Mouse (Mus musculus): Measurements from ENCODE around the gene Rtn4.
"Not testable (repeated sequence)": the region's sequence is repeated elsewhere in the genome, so short reads cannot be mapped to it uniquely, and the experiment has no call there.

Rtn4 gene

DNA sequence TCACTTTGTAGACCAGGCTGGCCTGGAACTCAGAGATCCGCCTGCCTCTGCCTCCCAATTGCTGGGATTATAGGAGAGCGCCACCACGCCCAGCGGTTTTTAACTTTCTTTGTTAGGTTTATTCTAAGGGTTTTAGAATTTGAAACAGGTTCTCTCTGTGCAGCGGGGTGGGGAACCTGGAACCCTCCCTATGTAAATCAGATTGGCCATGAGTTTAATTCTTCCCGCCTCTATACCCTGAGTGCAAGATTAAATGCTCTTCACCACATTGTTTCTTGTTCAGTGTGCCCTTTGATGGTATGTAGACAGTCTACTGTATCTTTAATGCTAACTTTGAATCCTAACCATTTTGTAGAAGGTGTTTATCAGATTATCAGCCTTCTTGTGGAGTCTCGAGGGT lies 21.4 kb downstream of the Rtn4 start:
- no peak for DNase-seq (ENCODE audit: low read depth, low spot score)

DNA sequence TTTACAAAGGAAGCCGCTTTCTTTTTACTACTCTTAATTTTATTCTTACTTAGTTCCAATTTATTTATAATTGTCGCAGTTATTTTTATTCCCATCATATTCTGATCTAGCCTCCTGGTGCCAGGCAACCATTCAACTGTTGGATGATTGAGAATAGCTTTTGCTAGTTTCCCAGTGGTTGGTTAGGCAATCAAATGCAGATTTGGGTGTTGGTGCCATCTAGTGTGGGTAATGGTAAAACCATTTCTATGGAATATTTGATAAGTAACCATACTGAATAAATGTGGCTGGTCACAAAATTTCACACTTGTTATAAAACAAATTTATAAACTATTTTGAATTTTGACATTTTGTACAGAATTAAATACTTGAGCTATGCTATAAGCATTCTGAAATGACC lies 22.0 kb downstream of the Rtn4 start:
- DNase-seq (ENCODE audit: low read depth, low spot score), result peak; percentile 54

DNA sequence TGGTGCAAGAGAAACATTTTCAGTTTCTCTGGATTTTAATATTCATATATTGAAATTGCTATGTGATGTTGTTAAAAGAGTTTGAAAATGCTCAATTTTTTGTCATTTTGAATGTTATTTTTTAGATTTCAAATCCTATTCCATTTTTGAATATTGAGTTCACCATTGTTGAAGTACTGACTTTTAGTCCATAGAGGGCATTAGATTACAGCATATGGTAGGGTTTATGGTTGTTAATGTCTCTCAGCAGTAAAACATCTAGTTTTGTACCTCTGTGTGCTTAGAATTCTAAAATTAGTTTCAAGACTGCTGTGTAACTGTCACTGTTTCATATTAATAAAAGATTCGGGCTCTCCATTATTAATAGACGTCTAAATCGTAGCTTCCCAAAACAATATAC lies 22.8 kb downstream of the Rtn4 start:
- DNase-seq (ENCODE audit: low read depth, low spot score), result no peak

DNA sequence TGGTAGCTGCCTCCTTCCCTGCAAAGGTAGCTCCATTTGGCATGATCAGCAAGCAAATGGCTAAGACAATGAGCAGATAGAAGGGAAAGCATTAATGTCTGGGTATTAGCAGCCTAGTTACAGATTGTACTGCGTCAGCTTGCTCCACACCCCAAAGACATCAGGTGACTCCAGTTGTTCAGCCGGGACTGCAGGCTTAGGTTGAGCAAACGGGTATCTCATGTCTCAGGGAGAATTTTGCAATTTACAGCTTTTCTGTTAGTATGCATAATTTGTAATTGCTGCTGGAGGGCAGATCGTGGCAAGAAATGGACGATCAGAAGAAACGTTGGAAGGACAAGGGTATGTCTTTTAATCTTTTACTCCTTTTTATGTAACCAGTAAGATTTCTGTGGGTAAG lies 25.8 kb downstream of the Rtn4 start:
- peak; percentile 13 for DNase-seq (ENCODE audit: low read depth, low spot score)

DNA sequence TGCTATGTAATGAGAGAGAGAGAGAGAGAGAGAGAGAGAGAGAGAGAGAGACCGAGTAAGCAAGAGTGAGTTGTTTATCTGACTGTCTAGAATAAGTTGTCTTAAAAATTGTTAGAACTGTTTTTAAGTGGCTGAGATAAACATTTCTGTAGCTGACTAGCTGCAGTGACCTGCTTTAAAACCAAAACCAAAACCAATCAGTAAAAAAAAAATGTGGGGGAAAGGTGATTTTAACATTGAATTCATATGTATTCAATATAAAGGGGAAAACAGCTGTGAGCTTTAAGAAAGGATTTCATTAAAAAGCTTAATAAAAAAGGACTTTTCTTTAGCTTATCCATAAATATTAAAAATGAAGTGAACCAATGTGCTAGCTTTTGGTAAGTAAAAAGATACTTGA lies 26.9 kb downstream of the Rtn4 start:
- DNase-seq (ENCODE audit: low read depth, low spot score), result no peak

DNA sequence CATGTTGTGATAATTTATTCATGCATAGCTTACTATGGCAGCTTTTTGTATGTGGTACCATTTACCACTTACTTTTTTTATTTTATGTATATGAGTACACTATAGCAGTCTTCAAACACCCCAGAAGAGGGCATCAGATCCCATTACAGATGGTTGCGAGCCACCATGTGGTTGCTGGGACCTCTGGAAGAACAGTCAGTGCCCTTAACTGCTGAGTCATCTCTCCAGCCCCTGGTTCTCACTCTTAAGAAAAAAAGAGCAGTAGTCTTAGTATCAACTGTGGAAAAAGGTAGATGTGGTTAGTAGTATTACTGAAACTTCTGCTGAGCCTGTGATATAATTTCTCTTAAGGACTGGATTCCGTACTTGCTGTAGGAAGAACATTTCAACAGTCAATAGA lies 31.5 kb downstream of the Rtn4 start:
- no peak for DNase-seq (ENCODE audit: low read depth, low spot score)

DNA sequence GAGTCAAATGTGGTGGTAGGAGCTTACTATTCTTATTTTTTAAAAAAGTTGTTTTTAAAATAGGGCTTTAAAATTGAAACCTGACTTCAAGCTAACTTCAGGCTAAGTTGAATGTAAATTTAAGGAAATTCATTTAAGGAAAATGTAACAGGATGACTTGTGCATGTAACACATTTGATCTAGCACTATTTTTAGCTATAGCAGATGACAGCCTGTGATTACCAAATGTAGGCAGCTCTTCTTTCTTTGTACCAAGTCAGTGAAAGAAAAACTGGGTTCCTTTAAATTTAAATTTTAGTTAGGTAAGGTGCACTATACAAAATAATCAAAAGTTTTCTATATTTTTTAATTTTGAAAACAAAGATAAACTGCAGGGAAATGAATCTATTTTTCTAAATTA lies 32.4 kb downstream of the Rtn4 start:
- no peak for DNase-seq (ENCODE audit: low read depth, low spot score)

DNA sequence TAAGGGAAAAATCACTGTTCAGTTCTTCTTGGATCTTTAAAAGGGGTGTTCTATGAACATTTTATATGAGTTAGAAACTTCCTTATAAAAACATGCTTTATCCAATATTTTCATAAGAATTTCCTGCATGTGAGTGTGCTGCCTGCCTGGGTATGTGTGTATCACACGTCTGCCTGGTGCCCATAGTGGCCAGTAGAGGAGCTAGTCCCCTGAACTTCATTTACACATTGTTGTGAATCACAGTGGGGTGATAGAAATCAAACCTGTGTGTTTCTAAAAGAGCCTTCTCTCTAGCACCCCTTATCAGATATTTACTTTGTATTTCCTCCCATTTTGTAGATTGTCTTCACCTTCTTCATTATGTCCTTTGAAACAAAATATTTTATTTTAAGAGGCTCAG lies 32.9 kb downstream of the Rtn4 start:
- DNase-seq (ENCODE audit: low read depth, low spot score), result no peak

DNA sequence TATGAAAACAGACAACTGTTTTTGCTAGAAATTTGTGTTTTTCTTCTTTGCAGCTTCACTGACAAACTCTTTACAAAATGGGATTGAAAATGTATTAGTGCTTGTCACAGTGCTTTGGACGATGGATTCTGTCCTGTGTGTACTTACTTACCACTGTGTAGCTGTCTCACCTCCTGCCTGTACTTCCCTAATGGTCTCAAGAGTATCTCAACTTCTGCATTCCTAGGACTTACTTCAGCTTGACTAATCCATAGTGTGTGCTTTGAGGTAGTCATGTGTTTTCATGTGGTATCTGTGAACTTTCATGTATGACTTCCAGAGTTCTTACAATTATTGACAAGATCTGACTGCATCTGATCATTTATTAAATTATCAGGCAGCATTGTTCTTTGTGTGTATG lies 35.2 kb downstream of the Rtn4 start:
- DNase-seq (ENCODE audit: low read depth, low spot score), result no peak

DNA sequence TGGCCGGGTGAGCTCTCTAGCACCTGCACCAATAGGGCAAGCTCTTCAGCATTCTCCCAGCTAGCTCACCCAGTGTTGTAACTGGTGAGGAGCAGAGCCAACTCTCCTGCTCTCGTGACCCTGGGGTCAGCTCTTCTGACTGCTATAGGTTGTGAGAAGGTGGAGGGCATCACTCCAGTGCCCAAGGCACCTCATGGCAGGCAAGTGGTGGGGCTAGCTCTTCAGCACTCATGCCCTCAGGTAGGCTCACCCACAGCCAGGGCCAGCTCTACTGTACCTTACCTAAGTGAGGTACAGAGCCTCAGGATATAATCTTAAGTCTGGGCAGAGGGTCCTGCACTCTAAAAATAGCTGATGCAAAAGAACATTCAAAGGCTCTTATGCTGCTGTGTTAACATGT lies 47.0 kb downstream of the Rtn4 start:
- DNase-seq (ENCODE audit: low read depth, low spot score), result no peak

DNA sequence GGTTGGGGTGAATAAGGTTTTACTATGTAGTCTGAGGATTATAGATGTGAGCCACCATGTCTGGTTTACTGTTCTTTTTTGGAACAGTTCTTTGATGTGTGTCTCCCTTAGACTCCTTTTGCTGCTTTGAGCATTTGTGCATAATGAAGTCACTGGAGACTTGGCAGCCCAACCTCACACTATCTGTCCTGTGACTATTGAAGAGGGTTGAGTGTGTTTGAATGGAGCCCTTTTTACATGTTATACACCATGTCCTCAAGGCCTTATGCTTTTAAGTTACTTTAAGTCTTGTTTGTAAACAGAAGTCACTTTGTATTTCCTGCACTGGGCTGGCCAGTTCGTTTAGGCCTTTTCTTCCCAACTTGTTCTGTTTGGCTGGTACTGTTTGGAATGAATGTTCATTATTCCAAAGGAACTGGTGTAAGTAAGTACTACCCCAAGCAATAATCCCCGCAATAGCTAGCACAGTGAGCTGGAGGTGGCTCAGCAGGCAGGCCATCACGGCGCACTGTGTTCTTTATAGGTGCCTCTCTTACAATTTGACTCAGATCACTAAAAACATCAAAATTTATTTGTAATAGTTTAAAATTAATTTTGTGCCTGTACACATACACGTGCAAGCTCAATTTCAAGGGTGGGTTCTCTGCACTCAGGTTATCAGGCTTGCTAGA lies 52.1 kb downstream of the Rtn4 start:
- DNase-seq (ENCODE audit: low read depth, low spot score), result no peak

DNA sequence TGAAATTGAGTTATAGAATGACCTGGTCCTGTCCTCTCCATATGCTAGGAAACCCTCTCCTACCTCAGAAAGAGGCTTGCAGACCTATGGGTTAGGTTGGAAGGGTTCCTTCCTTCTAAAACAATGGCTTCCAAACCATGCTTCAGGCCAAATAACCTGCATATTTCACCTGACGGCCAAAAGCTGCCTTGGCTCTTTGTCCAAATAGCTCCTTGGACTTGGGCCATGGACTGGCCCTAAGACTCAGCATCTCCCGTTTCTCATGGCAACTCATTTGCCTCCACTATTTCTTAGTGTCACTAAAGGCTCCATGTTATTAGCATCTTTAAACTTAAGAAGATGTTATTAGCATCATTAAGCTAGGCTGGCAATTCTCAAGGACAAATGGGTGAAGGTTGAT lies 52.8 kb downstream of the Rtn4 start:
- no peak for DNase-seq (ENCODE audit: low read depth, low spot score)

DNA sequence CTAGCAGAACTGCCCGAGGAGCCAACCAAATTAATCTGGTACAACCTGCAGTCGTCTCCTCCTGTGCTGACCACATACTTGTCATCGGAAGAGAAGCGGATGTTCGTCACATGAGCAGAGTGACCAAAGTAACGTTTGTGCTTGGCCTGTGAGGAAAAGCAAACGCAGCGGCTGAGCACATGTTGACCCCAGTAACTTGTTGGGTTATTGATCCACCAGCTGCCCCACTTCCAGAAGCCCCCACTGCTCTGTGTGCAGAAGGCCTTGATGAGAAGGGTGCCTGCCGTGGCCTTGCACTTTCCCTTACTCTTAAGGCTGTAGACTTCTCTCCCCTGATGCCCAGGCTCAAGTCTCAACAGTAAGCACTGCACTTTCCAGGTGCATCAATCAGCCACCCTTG lies 53.5 kb downstream of the Rtn4 start:
- no peak for DNase-seq (ENCODE audit: low read depth, low spot score)

DNA sequence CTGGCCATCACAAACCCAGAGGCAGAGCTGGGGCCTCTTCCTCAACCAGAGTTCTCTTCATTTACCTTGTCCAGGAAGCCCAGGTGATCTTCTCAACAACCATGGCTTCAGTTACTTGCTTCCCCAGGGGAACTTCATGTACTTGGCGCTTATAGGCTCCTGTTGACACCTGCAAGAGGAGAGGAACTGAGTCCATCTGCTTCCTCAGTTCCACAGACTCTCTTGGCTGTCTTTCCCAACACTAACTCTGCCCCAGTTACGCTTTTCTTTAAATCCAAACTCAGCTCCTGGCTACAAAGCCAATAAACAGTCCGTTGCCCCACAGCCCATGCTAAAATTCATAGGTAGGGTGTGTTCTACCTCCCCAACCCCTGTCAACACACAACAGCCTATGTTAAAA lies 54.6 kb downstream of the Rtn4 start:
- no peak for DNase-seq (ENCODE audit: low read depth, low spot score)

DNA sequence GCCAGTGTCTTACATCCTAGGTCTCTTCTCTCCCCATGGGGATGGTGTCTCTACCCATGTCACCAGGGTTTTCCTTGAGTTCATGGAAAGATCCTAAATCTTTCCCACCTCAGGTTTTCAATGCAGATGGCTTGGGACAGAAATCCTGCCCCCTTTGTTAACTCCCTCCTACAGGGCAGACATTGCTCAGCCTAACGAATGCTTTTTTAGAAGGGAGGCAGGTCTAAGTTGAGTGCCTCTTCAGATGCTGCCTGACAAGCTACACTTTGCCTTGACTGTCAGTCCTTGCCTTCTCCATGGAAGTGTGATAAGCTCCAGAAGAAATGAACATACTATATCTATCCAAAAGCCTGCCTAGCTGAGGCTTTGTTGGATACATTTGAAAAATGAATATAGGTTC lies 55.1 kb downstream of the Rtn4 start:
- no peak for DNase-seq (ENCODE audit: low read depth, low spot score)

DNA sequence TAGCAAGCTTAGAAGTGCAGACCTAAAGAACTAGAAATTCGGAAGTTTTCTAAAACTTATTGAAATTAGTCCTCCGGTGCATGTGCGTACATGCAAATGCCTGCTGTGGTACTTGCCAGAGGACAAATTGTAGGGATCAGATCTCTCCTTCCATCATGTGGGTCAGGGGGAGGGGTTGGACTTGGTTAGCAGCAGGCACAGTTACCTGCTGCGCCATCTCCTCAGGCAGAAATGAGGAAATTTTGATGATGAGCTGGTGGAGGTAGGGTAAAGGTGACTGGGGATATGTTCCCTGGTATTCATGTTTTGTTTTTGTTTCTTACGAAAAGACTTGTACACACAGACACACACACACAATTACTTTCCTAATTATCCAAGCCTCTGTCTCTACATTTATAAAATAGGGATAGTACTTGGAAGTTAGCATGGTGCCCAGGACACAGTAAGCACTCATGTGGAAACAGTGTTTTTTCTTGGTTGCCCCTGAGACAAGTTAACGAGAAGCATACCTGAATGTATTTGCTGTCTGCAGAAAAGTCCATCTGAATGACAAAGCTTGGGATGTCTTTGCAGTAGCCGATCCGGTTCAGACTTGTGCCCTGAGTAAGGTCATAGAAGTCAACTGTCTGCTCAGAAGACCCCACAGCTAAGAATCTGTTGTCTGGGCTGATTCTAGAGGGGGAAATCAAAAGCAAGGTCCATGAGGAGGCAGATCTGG lies 56.2 kb downstream of the Rtn4 start:
- no peak for DNase-seq (ENCODE audit: low read depth, low spot score)

DNA sequence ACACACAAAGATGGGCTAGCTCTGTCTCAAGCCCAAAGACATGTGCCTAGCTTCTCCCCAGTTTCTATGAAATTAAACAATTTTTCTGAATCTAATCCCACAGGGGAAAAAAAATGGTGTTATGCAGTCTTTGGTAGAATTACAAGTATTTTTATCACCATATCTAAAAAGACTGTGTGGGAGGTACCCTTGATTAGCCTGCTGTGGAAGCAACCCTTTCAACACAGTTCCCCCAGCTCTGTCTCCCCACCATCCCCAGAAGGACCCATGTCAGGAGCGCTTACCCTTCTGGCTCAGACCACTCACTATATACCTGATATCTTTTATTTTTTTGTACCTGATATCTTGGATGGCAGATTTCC lies 56.7 kb downstream of the Rtn4 start:
- DNase-seq (ENCODE audit: low read depth, low spot score), result no peak

DNA sequence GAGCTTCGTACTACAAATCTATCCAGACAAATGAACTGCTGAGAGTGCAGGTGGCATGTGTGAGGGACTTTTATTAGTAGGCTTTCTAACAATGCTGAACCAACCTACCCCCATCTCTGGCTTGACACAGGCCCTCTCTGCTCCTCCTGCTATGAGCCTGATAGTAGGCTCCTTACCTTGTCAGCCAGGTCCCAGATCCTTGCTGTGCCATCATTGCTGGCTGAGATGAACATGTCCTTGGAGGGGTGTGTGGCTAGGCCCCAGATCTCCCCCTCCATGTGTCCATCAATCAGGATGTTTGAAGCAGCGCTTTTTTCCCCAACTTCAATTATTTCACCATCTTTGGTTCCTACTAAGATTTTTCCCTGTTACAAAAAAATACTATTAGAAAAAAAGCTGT lies 58.3 kb downstream of the Rtn4 start:
- DNase-seq (ENCODE audit: low read depth, low spot score), result no peak

DNA sequence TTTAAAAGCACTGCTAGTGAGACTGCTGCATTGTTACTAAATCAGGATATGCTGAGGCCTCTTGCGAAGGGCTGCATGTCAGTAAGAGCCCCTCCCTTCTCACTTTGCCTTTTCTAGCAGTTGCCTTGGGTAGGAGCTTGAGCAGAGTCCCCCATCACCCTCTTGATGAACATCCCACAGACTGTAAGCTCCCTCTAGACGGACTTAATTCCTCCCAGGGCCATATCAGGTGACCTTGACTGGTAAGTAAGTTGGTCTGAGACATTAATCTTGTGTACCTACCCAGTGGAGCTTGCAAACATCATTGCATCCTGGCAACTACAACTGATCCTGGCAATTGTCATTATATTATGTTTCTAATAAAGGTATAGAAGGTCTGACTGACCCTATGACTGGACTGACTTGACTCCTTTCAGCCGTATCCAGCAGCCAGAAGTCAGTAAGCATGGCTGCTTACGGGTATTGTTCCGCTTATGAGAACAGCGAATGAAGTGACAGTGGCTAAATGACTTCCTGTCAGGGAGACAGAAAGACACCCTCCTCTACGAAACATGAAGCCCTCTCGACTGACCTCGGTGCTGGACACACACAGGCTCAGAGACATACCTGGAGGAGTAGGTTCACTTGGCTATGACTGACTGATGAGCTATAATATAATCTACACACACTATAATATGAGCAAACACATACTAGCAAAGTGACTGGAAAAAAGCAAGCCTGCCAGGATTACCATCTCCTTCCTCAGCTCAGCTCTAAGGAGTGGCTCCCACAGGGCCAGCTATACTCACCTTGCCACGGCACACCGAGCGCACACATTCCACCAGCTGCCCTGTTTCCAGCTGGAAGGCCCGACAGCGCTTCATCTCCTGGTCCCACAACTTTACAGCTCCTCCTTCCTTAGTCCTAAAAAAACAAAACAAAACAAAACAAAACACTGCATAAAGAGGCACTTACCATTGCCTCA lies 59.2 kb downstream of the Rtn4 start:
- no peak for DNase-seq (ENCODE audit: low read depth, low spot score)

DNA sequence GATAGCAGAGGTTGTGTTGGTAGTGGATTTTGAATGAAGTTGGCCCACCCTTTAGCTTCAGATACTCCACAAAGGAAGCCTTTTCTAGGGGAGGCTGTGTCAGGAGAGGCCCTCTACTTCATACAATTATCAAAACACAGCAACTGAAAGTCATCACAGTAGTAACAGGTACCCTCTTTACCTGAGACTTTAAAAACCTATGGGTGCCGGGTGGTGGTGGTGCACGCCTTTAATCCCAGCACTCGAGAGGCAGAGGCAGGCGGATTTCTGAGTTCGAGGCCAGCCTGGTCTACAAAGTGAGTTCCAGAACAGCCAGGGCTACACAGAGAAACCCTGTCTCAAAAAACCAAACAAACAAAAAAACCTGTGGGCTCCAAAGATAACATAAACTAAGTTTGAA lies 63.3 kb downstream of the Rtn4 start:
- DNase-seq (ENCODE audit: low read depth, low spot score), result not testable (repeated sequence)

DNA sequence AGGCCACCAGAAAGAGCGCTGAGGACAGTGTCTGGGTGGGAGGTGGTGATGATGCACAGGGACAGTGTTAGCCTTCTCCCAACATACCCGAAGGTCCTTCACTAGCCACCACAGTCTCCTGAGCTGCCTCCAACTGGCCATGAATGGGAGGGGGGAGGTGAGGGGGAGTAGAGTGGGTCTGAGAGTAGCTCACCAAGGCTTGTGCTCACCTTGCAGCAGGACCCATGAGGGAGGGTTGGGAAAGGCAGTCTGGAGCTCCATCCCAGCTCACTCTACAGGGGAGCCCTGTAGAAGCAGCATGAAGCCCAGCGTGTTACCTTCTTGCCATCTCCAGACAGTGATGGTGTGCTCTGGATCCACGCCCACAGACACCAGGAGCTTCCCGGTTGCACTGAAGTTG lies 65.9 kb downstream of the Rtn4 start:
- DNase-seq (ENCODE audit: low read depth, low spot score), result no peak

DNA sequence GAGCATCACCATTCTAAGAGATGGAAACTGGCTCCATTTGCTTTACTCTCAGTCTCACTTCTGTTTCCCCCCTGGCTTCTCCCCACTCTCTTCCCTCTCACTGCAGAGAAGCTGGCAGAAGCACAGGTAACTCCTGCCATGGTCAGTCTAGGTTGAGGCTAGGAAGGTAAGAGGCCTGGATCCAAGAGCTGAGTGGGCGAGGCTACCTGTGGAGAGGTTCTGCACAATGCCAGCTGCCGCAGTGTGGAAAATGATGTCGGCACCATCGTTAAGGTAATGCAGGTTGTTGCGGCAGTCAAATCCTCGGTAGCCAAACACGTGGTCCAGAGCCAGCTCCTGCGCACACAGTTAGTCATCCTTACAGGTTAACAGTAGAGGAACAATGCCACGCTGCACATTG lies 68.6 kb downstream of the Rtn4 start:
- DNase-seq (ENCODE audit: low read depth, low spot score), result no peak

DNA sequence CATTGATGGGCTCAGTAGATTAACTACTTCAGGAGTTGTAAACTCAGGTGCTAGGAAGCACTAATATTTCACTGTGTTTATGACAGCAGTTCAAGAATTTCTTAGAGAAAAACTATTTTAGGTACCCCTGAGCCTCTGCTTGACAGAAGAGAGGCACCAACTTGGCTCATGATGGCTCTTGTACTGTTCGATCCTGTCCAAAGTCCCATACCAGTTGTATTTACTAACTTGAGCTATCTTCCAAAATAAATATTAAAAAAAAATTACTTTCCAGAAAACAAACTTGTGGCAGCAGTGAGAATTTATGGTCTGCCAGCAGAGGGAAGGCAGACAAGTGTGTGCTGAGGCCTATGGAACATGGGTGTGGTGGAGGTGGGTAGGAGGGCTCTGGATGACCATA lies 70.0 kb downstream of the Rtn4 start:
- DNase-seq (ENCODE audit: low read depth, low spot score), result no peak

Measured in CD4-positive, CD25-positive, alpha-beta regulatory T cell, adult 2 months (primary cell).